Mouse (Mus musculus) CH12.LX (cell line): ENCODE measurements at regions not wholly inside any gene's neighbourhood (a gene's known extent, or its start where the extent isn't known, plus 50 kb on each side); places are given as distances from the start of the nearest gene placed in this dataset.

Experiments used
- DNase-seq: peaks from one replicate; pipeline ENCODE4 v3.0.0-alpha.2; 2013; ENCODE audit errors: extremely low read depth
- H3K27ac ChIP-seq: 2 replicates; pipeline ENCODE4 v1.5.1; 2012; ENCODE audit warnings: low read depth, mild to moderate bottlenecking, control low read depth, moderate library complexity; ENCODE audit not compliant: insufficient read depth
- H3K27me3 ChIP-seq: replicated peaks from 2 replicates; pipeline ENCODE3; 2012; ENCODE audit warnings: inconsistent platforms
- H3K36me3 ChIP-seq, 2 experiments: replicated peaks in 1 of 2; 2 replicates each; pipeline versions ENCODE3 to v1.6.1; 2012; ENCODE audit warnings: inconsistent platforms in 1 of 2, low read length in 1 of 2, mild to moderate bottlenecking in 1 of 2, mixed read lengths in 1 of 2, moderate library complexity in 1 of 2; ENCODE audit not compliant: control insufficient read depth in 1 of 2, insufficient read depth in 1 of 2
- H3K4me1 ChIP-seq, 2 experiments: 2 replicates each; pipeline ENCODE4 v1.6.1; 2012; ENCODE audit warnings: inconsistent platforms in 1 of 2, moderate library complexity in 1 of 2; ENCODE audit not compliant: insufficient read depth in 2 of 2, control insufficient read depth in 1 of 2
- H3K4me2 ChIP-seq: 2 replicates; pipeline ENCODE4 v1.6.1; 2012; ENCODE audit warnings: low read depth, mild to moderate bottlenecking, control low read depth; ENCODE audit not compliant: poor library complexity, insufficient read depth, severe bottlenecking
- H3K4me3 ChIP-seq, 3 experiments: fragments of 150-350 bp in 1 of 3; sonication (generic) in 1 of 3; replicated peaks in 1 of 3; 2 replicates each; pipeline versions ENCODE3 to v1.5.1; 2011 to 2012; ENCODE audit warnings: low read depth in 2 of 3, low read length in 2 of 3, mild to moderate bottlenecking in 2 of 3, moderate library complexity in 2 of 3, control low read depth in 1 of 3, improper control_type of control experiment in 1 of 3, inconsistent platforms in 1 of 3, mixed read lengths in 1 of 3; ENCODE audit not compliant: poor library complexity in 1 of 3
- H3K79me2 ChIP-seq: replicated peaks from 2 replicates; pipeline ENCODE4 v1.6.1; 2012; ENCODE audit warnings: mild to moderate bottlenecking, moderate library complexity; ENCODE audit not compliant: control insufficient read depth, poor library complexity, insufficient read depth, severe bottlenecking; ENCODE audit errors: extremely low read depth
- H3K9ac ChIP-seq: 2 replicates; pipeline ENCODE4 v1.6.1; 2012; ENCODE audit warnings: low read depth, mild to moderate bottlenecking, control low read depth, moderate library complexity; ENCODE audit not compliant: insufficient read depth
- H3K9me3 ChIP-seq: replicated peaks from 2 replicates; pipeline ENCODE3; 2012; ENCODE audit warnings: low read length, inconsistent platforms, mixed read lengths
- CHD1 ChIP-seq: IDR thresholded peaks from 2 replicates; pipeline ENCODE4 v1.6.1; 2012; ENCODE audit warnings: low read depth, low read length, improper control_type of control experiment, inconsistent platforms
- CHD2 ChIP-seq: IDR thresholded peaks from 2 replicates; pipeline ENCODE4 v1.6.1; 2011; ENCODE audit warnings: low read length, improper control_type of control experiment
- CTCF ChIP-seq, 2 experiments: IDR thresholded peaks in 1 of 2; conservative IDR thresholded peaks in 1 of 2; 2 replicates each; pipeline ENCODE4 v1.5.1; 2011 to 2012; ENCODE audit warnings: low read depth in 2 of 2, low read length in 2 of 2, improper control_type of control experiment in 1 of 2, inconsistent platforms in 1 of 2, mild to moderate bottlenecking in 1 of 2, moderate library complexity in 1 of 2
- E2F4 ChIP-seq: IDR thresholded peaks from 2 replicates; pipeline ENCODE4 v1.6.1; 2011; ENCODE audit warnings: low read depth, low read length, improper control_type of control experiment; ENCODE audit not compliant: insufficient replicate concordance
- ELF1 ChIP-seq: IDR thresholded peaks from 2 replicates; pipeline ENCODE4 v1.6.1; 2014; ENCODE audit warnings: low read depth, mild to moderate bottlenecking, inconsistent platforms, low read length, improper control_type of control experiment
- ETS1 ChIP-seq: conservative IDR thresholded peaks from 2 replicates; pipeline ENCODE4 v1.6.1; 2012; ENCODE audit warnings: low read depth, mild to moderate bottlenecking, inconsistent platforms, low read length, improper control_type of control experiment, moderate library complexity
- GABPA ChIP-seq: IDR thresholded peaks from 2 replicates; pipeline ENCODE4 v1.6.1; 2012; ENCODE audit warnings: low read depth, low read length, improper control_type of control experiment, inconsistent platforms; ENCODE audit not compliant: insufficient replicate concordance
- JUN ChIP-seq: IDR thresholded peaks from 2 replicates; pipeline ENCODE4 v1.6.1; 2011; ENCODE audit warnings: low read depth, mild to moderate bottlenecking, low read length, improper control_type of control experiment, moderate library complexity; ENCODE audit not compliant: insufficient read depth
- JUND ChIP-seq: conservative IDR thresholded peaks from 2 replicates; pipeline ENCODE4 v1.6.1; 2011; ENCODE audit warnings: low read depth, low read length, improper control_type of control experiment
- KAT2A ChIP-seq: IDR thresholded peaks from 2 replicates; pipeline ENCODE4 v1.6.1; 2012; ENCODE audit warnings: low read length, improper control_type of control experiment, inconsistent platforms; ENCODE audit not compliant: insufficient replicate concordance
- MAX ChIP-seq: IDR thresholded peaks from 2 replicates; pipeline ENCODE4 v1.6.1; 2011; ENCODE audit warnings: low read length, improper control_type of control experiment
- MAZ ChIP-seq: IDR thresholded peaks from 2 replicates; pipeline ENCODE4 v1.6.1; 2012; ENCODE audit warnings: low read depth, mild to moderate bottlenecking, inconsistent platforms, low read length, improper control_type of control experiment, moderate library complexity
- MEF2A ChIP-seq: IDR thresholded peaks from 2 replicates; pipeline ENCODE4 v1.6.1; 2014; ENCODE audit warnings: low read depth, mild to moderate bottlenecking, inconsistent platforms, low read length, improper control_type of control experiment, borderline replicate concordance
- MYC ChIP-seq: IDR thresholded peaks from 2 replicates; pipeline ENCODE4 v1.6.1; 2011; ENCODE audit warnings: low read depth, mild to moderate bottlenecking, improper control_type of control experiment, low read length
- NELFE ChIP-seq: IDR thresholded peaks from 2 replicates; pipeline ENCODE4 v1.6.1; 2011; ENCODE audit warnings: low read depth, low read length, improper control_type of control experiment
- NRF1 ChIP-seq: IDR thresholded peaks from 2 replicates; pipeline ENCODE4 v1.6.1; 2014; ENCODE audit warnings: low read depth, mild to moderate bottlenecking, inconsistent platforms, low read length, improper control_type of control experiment, moderate library complexity
- POLR2AphosphoS2 ChIP-seq: IDR thresholded peaks from 2 replicates; pipeline ENCODE4 v1.6.1; 2011; ENCODE audit warnings: low read depth, low read length, improper control_type of control experiment
- RAD21 ChIP-seq: IDR thresholded peaks from 2 replicates; pipeline ENCODE4 v1.6.1; 2011; ENCODE audit warnings: low read depth, mild to moderate bottlenecking, low read length, improper control_type of control experiment, moderate library complexity
- RCOR1 ChIP-seq: conservative IDR thresholded peaks from 2 replicates; pipeline ENCODE4 v1.6.1; 2012; ENCODE audit warnings: low read depth, mild to moderate bottlenecking, inconsistent platforms, low read length, improper control_type of control experiment
- TBP ChIP-seq: conservative IDR thresholded peaks from 2 replicates; pipeline ENCODE4 v1.6.1; 2011; ENCODE audit warnings: low read depth, low read length, improper control_type of control experiment
- TCF12 ChIP-seq: IDR thresholded peaks from 2 replicates; pipeline ENCODE4 v1.6.1; 2014; ENCODE audit warnings: low read depth, mild to moderate bottlenecking, inconsistent platforms, low read length, improper control_type of control experiment
- USF1 ChIP-seq: IDR thresholded peaks from 2 replicates; pipeline ENCODE4 v1.6.1; 2014; ENCODE audit warnings: low read depth, mild to moderate bottlenecking, inconsistent platforms, low read length, improper control_type of control experiment
- ZKSCAN1 ChIP-seq: IDR thresholded peaks from 2 replicates; pipeline ENCODE4 v1.6.1; 2012; ENCODE audit warnings: low read depth, inconsistent platforms, low read length, improper control_type of control experiment, borderline replicate concordance
- ZMIZ1 ChIP-seq: IDR thresholded peaks from 2 replicates; pipeline ENCODE4 v1.6.1; 2012; ENCODE audit warnings: low read depth, mild to moderate bottlenecking, inconsistent platforms, low read length, improper control_type of control experiment
- dilution Hi-C: fragments of 300-500 bp; cut with MboI; formaldehyde crosslinking; loops from 2 replicates; pipeline ENCODE4 v1.14.3; 2020; ENCODE audit warnings: low sequenced_read_pairs; ENCODE audit not compliant: extremely low pct_unique_long_range_greater_than_20kb, extremely low pct_ligation_motif_present
- in situ Hi-C: fragments of 300-500 bp; cut with MboI; formaldehyde crosslinking; loops from 3 replicates; pipeline ENCODE4 v1.14.3; 2019; ENCODE audit warnings: low sequenced_read_pairs, low pct_ligation_motif_present, low pct_unique_long_range_greater_than_20kb, mixed read lengths

GRCm38 (mm10) chr10:53466851-53467250 lies 87.1 kb upstream of the Cep85l start:
- Histone ChIP-seq H3K4me1 (peaks cover 0 to 7% of the 10 kb centered on the region in 2 experiments; a peak in 2 of 4 replicates), H3K4me2 (no peak overlapping the region), H3K9ac (no peak overlapping the region), H3K79me2 (no peaks in the 10 kb centered on the region), H3K9me3 (no peaks in the 10 kb centered on the region), H3K4me3 (no peak overlapping the region), H3K27me3 (no peaks in the 10 kb centered on the region), H3K27ac (no peak overlapping the region), H3K36me3 (no peaks in the 10 kb centered on the region)
- TF ChIP-seq MAX (no peak), TBP (no peak), JUN (no peak), RCOR1 (no peak), POLR2AphosphoS2 (no peak), JUND (no peak), GABPA (no peak), ELF1 (no peak), USF1 (no peak), NRF1 (no peak), ZKSCAN1 (no peak), MAZ (no peak), KAT2A (no peak), NELFE (no peak), ETS1 (no peak), CHD1 (no peak), TCF12 (no peak), RAD21 (no peak), MEF2A (no peak)
- dilution Hi-C loops (no loop called here), in situ Hi-C loops (no loop called here)
- no peak for DNase-seq

- no peaks in the 10 kb centered on the region for H3K79me2 ChIP-seq
- no peak overlapping the region for H3K27ac ChIP-seq
- in situ Hi-C loops (no loop called here), dilution Hi-C loops (no loop called here)
- no peak for TF ChIP-seq CHD2
- TF ChIP-seq MYC: no peak
- TF ChIP-seq CTCF (conservative IDR thresholded peaks at IDR 0.05 in 1 of 2, IDR thresholded peaks at IDR 0.05 in 1 of 2; ENCODE audit: low read depth in 2 of 2, low read length in 2 of 2): no peak
- no peak for TF ChIP-seq JUND
- no peak for TF ChIP-seq E2F4
- TF ChIP-seq MAX: no peak
- TF ChIP-seq ZMIZ1: no peak
- no peak for TF ChIP-seq MAZ
- no peak for TF ChIP-seq MEF2A
- no peak for TF ChIP-seq POLR2AphosphoS2
- no peaks in the 10 kb centered on the region for H3K36me3 ChIP-seq
- no peak overlapping the region for H3K4me3 ChIP-seq
- no peaks in the 10 kb centered on the region for H3K9me3 ChIP-seq
- peaks cover under 1 to 8% of the 10 kb centered on the region in 2 experiments; a peak in 3 of 4 replicates for H3K4me1 ChIP-seq
- no peak overlapping the region for H3K4me2 ChIP-seq
- DNase-seq: no peak
- no peak overlapping the region for H3K9ac ChIP-seq
- H3K27me3 ChIP-seq: no peaks in the 10 kb centered on the region
Measured at GRCm38 (mm10) chr10:53466261-53466660, 86.5 kb upstream of the Cep85l start.
